Mouse (Mus musculus) ovary, postnatal 36 days (tissue): Measurements from ENCODE around the gene Unc13c.

ENCODE experiments used
- DNase-seq: peaks from one replicate; pipeline ENCODE4 v3.0.0; 2022; ENCODE audit warnings: low spot score, mixed read lengths

Unc13c gene

DNA sequence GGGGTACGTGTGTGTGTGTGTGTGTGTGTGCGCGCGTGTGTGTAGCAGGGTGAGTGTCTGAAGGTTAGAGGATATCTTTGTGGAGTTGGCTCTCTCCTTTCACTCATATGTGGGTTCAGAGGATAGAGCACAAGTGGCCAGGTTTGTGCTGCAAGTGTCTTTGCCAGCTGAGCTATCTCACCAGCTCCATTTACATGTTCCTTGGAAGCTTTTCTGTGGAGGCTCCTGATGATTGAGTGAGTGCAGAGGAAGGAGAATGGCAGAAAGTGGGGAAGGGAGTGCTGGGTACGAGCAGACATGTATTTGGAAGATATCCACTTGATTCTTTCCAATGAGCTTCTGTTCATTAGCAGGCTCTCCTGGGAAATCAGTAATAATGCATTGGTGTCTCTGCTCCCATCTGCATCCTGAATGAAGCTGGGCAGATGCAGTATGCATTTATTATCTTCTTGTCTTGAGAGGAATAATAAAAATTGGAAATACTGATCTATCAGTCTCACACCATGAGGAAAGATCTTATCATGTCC is 86.3 kb downstream of the Unc13c start:
- DNase-seq = no peak

DNA sequence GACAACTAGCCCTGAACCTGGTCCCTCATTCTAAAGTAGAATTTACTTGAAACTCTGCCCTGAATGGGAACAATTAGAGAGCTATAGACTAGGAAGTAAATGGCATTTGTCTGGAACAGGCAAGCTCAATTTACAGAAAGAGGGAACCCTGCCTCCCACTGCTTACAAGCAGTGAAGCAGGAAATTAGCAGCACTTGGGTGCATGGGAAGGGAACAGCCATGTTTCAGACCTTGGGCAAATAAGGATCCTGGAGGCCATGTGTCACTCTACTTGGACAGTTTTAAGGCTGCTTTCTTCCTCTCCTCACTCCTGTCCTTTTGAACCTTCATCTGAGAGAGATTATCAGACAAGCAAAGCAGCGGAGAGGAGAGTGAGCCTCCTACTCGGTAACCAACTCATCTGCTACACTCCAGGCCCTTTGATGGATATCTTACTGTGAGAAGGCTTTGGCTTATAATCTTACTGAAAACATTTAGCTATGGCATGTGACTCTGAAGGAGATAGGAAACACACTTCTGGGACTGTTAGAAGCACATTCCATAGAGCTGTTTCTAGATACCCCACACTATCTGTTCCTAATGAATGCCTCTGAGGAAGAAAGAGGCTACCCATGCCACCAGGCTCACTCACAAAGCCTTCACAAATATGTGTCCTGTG is 101.2 kb downstream of the Unc13c start:
- DNase-seq = no peak

DNA sequence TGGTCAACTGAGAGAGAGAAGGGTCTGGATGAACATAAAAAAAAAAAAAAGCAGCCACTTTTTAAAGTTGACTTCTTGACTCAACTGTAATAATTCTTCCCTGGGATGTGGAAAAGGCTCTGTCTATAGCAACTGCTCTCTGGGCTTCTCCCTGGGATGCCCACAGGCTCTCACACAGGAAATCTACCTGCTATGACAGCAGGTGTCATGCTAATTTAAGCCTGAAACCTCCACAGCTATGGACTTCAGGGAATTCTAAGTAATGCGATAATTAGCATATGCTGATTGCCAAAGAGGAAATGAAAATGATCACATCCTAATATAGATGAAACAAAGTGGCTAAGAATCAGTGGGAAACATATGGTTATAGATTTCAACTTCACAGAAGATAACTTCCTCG is 102.1 kb downstream of the Unc13c start:
- no peak for DNase-seq

DNA sequence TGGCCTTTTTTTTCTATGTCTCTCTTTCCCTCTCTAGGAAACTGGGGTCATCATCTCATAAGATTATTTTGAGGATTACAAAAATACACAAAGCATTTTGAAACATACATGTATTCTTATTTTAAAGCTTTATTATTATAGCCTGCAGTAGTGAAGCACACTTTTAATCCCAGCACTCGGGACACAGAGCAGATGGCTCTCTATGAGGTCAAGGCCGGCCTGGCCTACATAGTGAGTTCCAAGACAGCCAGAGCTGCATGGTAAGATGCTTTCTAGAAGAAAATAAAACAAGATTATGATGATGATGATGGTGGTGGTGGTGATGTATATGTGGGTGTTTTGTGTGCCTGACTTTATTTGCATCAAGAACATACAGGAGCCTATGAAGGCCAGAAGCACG is 109.3 kb downstream of the Unc13c start:
- DNase-seq = no peak

DNA sequence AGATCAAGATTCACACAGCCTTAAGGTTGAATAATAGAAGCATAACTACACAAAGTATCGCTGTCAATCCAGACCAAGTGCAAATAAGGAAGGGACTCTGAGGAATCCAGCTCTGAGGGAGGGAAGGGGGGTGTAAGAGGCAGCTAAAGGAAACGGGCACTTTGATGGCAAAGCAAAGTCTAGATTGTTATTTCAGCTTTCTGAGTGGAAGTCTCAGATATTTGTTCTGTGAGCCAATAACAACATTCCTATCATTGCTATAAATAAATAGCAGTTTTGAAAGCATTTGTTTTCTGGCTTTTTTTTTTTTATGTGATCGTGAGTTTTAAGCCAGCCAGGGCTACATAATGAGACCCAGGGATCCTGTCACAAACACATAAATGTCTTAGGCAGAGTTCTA is 114.5 kb downstream of the Unc13c start:
- no peak for DNase-seq

DNA sequence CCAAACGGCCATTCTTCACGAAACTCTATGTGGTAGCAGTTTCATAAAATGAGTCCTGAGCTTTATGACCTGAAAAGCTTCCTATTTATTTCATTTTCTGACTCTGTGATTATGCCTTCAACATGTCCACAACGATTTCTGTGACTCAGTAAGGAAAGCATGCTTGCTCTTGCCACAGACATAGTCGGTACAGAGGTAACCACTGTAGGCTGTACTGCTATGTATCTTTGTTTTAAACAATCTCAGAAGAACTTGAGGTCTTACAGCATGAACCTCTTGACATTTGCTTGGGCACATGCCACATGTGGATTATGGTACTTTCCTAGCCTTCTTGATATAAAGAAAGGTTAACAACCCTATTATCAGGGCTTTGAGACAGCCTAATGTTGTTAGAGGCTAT is 162.1 kb downstream of the Unc13c start:
- no peak for DNase-seq

DNA sequence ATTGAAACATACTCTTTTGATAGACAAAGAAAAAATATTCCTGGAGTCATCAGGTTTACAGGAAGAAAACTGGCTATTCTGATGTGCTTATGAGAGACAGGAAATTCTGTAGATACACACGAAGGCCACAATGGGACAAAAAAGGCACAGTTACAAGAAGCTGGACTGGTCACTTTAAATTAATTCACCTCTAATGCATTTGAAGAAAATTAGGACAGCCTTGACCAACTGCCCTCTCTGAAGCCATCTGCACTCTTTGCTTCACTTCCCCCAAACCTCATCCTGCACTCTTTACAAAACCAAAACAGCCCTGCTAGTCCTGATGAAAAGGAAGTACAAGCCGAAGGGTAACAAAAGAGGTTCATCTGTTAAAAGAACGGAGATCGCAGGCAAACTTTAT is 194.2 kb downstream of the Unc13c start:
- DNase-seq = no peak

DNA sequence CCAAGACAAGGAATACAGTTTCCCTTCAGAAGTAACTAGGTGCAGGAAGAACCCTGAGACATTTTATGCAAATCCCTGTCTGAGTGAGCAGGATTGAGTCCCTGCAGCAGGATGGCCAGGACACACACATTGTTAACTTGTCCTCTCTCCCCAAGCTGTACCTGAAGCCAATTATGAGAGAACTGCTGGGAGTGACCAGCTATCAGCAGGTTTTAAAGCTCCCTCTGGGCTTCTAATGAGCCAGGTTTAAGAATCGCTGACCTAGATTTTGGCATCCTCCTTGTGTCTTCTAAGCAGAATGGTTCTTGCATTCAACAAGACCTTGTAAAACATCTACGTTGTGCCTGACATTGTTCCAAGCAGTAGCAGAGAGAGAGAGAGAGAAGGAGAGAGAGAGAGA is 213.6 kb downstream of the Unc13c start:
- no peak for DNase-seq

DNA sequence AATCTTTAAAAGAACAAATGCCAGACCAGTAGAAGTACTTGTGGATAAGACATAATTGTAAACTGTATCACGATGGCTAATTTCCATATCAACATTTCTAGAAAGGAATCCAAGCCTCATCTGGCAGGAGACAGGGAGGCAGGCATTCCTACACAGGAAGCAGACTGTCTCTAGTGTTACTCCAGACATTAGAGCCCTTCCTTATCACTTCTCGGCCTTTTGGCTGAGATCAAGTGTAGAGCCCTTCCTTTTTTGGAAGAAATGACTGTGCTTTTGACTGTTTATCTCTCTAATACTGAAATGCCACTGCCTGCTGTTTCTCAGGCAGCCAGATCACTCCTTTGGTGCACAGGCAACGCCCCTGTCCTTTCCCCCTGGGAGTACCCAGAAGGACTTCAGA is 215.3 kb downstream of the Unc13c start:
- no peak for DNase-seq

DNA sequence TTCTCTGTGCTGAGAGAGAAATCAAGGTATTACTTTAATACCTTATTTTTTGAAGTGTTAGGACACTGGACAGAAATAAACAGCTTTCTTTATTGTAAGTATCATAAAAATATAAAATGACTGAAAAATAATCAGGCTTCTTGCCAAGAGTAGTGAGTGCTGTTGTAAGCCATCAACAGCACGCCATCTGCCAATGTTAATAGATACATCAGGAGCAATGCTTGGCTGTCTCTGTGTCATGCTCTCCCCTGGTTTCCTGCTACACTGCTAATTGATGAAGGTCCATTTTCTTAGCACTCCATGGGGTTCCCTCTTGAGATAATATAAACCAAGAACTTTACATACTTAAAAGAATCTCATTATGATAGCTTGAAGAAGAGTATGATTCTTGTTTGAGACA is 217.4 kb downstream of the Unc13c start:
- DNase-seq = no peak

DNA sequence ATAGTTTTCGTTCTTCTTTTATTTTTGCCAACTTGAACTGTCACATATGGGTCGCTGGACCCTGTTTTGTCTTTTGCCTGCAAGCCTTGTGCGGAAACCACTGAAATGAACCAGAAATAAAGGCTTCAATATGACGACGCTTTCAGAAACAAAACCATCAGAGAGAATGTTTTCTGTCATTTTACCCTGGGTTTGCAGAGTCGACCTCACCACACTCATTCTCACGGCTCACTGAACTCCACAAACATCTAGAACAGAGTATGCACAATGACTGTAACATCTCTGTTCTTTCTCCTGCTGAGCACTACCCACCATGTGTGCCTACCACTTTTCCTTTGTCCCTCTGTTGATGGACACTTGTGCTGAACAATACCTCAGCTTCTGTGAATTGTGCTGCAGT is 234.3 kb downstream of the Unc13c start:
- no peak for DNase-seq

DNA sequence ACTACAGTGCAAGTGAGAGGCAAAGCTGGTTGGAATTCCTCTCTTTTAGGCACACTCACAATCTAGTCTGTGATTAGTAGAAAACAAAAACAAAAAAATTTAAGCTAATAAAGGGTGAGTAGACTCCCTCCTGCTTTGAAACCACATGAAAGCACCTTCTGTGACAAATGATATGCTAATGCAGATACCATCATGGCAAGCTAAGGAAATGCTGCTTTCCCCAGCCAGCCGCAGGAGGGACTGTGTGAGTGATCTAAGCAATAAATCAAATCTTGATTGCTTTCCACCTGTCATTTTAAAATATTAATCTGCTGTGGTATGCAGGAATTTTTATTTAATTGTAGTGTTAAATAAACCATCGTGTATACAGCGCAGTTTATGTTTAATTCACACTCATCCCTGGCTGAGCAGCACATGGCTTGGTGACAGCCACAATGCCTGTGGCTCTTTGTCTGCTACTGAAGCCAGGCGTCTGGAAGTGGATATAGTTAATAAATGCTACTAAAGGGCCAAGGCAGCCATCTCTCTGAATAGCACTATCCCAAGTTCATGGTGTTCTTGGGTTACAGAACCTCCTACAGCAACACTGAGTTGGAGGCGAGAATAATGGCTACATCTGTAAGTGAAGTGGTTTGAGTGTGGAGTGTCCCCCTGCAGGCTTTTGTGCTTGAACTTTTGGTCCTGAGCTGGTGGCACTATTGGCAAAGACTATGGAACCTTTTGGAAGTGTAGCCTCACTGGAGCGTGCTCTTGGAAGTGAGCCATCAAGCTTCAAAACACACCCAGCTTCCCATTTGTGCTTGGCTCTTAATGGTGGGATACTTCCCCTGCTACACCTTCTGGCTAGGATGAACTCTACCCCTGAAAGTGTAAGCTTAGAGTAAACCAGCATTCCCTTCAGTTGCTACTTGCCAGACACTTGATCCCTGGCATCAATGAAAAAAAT is 242.8 kb downstream of the Unc13c start:
- no peak for DNase-seq

DNA sequence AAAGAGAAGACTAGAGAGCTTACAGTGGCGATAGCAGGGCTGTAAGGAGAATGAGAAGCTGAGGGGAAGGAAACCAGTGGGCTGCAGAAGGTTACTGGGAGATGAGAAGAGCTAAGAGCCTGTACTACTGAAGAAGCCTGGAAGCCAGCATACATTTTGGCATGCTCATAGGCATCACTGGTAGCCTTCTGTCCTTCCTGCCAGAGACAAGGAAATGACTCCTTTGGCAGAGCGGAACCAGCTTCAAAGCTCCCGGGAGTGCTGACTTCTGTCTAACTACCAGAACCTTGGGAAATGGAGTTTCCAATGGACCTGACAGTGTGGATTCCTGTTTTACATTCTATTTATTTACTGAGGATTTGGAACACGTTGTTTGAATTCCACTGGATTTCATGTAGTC is 244.0 kb downstream of the Unc13c start:
- DNase-seq = no peak

DNA sequence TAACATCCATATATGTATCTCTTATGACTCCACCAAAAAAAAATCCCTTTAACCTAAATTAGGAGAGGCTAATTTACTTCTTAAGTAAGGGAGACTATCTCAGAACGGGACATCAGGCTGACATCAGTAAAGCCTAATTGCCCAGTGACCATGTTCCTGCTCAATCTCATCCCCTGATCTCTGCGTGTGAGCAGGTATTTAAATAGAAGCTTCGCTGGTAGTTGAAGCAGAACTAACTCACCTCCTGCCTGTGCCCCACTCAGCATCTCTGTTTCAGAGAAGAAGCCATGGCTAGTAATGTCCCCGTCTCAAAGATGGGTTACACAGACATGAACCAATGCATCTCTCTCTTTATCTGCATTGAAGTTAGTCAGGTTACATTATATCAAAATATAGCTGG is 255.3 kb downstream of the Unc13c start:
- DNase-seq = no peak

DNA sequence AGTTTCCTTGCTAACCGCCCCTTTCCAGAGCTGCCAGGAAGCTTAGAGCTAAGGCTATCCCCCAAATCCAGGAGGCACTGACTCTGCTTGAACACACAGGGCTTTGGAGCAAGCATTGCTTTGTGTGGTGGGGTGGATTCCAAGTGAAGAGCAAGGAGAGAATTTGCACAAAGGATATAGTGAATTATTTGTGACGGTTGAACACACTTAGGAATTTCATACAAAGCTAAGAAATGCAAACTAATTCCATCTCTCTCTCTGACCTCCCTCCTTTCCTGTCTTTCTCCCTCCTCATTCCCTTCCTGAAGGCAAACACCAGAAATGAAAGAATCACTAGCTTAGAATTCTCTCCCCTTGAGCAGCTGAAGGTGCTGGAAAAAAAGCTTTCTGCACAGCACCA is 271.7 kb downstream of the Unc13c start:
- no peak for DNase-seq

DNA sequence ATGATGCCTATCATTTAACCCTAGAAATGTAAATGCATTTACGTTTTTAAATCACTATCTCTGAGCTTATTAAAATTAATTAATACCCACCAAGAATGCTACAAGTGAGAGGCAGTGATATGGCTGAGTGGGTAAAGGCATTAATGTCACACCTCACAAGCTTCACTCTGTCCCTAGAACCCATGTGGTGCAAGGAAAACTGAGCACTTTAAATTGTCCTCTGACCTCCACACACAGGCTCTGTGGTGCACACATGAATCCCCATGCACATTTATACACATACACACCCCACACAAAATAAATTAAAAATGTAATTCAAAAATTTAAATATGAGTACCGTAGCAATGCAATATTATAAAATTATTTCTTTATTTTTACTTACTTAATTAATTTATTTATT is 287.2 kb downstream of the Unc13c start:
- no peak for DNase-seq

DNA sequence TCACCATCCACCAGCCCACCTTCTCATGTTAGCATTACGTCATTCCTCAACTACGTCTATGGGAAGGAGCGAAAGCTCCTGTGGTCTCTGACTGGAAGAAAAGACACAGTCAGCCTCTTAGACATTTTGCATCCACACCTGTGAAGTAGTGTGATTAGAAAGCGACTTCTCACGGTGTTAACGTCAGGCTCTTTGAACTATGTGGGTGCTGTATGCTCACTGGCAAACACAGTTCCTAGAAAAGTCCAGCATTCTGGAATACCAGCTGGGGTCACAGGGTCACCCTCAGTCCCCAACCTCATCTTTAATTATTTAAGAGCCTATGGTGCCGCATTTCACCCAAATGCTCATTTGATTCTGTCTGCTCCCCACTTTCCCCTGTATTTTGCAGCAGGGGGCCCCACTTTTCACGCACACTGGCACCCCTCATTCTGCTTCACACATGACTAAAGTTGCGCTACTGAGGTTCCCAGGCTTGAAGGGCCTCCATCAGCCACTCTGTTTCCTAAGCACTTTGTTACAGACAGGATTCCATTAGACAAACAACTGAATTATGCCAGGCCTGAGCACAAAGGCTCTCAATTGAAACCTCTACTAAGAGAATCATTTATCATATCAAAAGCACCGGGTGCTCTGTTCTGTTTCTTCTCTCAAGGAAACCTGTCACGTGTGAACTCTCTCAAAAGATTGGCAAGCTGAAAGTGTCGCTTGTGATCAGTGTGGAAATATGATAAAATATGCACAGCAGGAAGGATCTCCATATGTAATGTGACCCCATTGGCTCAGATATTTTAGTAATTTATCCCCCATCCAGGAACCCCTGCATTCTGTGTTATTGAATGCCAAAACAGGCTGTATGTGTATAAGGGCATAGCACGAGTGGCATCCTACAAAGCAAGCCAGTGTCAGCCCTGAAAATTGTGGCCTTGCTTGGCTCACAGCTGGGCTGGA is 287.9 kb downstream of the Unc13c start:
- DNase-seq = no peak

DNA sequence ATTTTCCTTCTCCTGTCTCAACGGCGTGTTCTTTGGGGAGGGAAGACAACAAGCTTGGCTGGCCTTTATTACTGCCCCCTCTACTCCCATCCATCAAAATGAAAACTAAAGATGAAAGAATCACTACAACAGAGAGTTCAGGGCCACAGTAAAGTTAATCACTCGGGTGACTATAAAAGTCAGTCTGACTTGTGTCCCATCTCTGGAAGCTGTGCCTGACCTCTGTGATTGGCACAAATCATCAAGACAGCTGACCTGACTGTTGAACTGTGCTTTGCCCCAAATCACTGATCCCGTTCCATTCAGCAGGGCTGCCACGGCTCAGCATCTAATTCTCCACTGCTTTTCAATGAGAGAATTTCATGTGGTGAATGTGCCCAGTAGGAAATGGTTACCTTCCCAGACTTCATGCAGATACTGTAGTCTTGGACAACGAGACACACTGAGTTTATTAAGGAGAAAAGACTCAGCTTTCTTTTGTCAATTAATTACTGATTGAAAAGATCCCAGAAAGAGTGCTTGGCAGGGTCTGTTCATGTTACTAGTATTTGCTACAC is 297.0 kb downstream of the Unc13c start:
- DNase-seq = no peak

DNA sequence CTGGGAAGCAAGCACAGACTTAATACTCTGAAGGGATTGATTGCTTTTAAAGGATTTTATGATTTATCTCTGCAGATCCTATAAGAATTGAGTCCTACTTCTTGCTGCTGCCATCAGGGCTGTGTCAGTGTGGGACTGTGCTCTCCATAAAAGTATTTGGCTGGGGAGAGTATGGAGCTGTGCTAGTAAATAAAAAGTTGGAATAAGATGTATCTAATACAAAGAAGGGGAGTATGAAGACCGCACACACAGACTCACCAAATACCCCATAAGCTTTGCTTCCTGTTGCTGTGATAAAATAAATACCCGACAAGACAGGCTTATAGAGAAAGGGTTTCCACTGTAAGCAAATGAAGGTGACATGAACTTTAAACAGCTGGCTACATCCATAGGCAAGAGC is 298.7 kb downstream of the Unc13c start:
- no peak for DNase-seq

DNA sequence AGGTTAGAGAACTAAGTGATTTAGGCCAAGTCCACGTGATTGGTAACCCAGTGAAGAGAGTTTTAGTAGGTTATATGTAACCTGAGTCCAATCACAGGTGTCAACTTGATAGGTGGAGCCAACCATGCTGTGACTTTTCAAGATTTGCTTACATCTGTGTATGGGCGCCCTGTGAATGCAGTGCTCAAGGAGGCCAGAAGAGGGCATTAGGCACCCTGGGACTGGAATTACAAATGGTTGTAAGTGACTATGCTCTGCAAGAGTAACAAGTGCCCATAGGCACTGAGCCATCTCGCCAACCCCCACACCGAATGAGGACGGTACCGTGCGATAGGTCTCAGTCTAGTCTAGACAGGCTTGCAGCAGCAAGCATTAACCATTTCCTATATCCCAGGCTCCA is 305.9 kb downstream of the Unc13c start:
- DNase-seq = no peak

DNA sequence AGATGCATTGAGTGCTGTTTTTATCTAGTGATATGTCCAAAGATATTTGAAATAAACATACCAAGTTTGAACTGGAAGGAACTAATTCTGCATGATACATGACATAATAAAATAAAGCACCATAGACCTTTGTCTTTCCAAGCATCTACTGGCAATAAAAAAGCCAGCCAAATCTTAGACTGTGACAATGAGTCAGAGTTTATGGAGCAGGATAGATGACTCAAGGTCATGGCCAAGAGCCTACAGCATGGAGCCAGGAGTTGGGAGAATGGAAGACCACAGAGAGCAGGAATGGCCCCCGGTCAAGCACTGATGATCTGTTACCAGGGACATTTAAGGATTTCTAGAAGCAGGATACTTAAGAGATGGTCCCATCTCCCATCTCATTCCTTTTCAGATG is 319.7 kb downstream of the Unc13c start:
- DNase-seq = no peak

DNA sequence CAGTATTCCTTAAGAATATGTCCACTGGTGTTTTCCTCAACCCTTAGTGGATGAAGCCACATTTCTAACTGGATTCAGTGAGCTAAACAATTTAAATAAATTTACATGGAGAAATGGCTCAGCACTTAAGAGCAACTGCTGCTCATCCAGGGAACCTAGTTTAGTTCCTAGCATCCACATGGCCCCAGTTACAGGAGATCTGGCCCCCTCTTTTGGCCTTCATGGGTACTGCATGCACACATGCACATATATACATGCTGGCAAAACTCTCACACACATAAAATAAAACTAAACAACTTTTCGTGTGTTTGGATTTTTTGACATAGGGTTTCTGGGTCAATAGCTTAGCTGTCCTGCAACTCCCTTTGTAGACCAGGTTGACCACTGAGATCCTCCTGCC is 330.6 kb downstream of the Unc13c start:
- no peak for DNase-seq
